Mouse (Mus musculus) adrenal gland, adult 18-20 months (tissue): ENCODE data around the gene Defa36. TPM values are rescaled to one million over a fixed set of nuclear protein-coding genes. Genes with fewer than 3 reads are reported as not detected.
"Not testable (repeated sequence)": the region's sequence is repeated elsewhere in the genome, so short reads cannot be mapped to it uniquely, and the experiment has no call there.

Source experiments
- DNase-seq, 2 experiments: peaks; one replicate each; pipeline ENCODE4 v3.0.0; 2021 to 2022; ENCODE audit warnings: low spot score in 2 of 2
- long read RNA-seq, 2 experiments: library from polyadenylated mRNA; stranded (forward); transcript quantifications; one replicate each; pipeline ENCODE4 v2.0.0; 2021
- total RNA-seq, 2 experiments: library from RNA; stranded (reverse); gene quantifications; 1 replicate in 1 of 2; 2 replicates in 1 of 2; pipeline ENCODE4 v1.2.3; 2021

Gene Defa36
- total RNA-seq: not detected
- long read RNA-seq, experiment 1: 0 reads
- long read RNA-seq, experiment 2: 0 reads

DNA sequence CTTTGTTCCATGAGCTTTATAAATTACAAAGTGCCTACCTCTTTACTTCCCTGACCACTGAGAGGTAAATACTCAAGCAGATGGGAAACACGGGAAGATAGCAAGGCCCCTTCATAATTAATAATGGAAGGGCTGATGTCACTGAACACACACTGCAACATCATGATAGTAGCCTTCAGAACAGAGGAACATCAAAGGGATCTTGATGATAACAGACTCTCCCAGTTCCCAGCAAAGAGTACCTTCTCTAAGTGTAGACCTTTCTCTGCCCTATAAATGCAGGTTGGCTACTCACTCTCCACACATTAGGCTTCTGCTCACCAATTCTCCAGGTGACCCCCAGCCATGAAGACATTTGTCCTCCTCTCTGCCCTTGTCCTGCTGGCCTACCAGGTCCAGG, at the start of gene Defa36:
TSS of gene Defa36 (plus strand) at position 301 of the 400 bp plus-strand sequence.
- DNase-seq: not testable (repeated sequence)

GRCm38 (mm10) chr8:21378215-21378614, 49.0 kb upstream of the Defa36 start, which contains the start of gene Defa2:
Gene Defa2, plus strand, starts transcription at chr8:21378515.
- DNase-seq: not testable (repeated sequence)

DNA sequence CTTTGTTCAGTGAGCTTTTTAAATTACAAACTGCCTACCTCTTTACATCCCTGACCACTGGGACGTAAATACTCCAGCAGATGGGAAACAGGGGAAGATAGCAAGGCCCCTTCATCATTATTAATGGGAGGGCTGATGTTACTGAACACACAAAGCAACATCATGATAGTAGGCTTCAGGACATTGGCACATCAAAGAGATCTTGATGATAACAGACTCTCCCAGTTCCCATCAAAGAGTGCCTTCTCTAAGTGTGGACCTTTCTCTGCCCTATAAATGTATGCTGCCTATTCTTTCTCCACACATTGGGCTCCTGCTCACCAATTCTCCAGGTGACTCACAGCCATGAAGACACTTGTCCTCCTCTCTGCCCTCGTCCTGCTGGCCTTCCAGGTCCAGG, 35.7 kb upstream of the Defa36 start, which contains the start of gene Defa33:
TSS of gene Defa33 (plus strand) at position 301 of the 400 bp plus-strand sequence.
- DNase-seq: not testable (repeated sequence)

DNA sequence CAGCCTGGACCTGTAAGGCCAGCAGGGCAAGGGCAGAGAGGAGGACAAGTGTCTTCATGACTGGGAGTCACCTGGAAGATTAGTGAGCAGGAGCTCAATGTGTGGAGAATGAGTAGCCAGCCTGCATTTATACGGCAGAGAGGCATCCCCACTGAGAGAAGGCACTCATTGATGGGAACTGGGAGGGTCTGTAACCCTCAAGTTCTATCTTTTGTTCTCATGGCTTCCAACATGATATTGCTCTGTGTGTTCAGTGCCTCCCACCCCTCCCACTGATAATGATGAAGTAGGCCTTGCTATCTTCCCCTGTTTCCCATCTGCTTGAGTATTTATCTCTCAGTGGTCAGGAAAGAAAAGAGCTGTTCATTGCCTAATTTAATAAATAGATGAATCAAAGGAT, 29.2 kb downstream of the Defa36 start, which contains the start of gene Gm7849:
TSS of gene Gm7849 (minus strand) at position 101 of the 400 bp plus-strand sequence.
- DNase-seq: not testable (repeated sequence)

Other genes starting within 250 kb of the Defa36 start
- gene Defa31, start 235.8 kb upstream of the Defa36 start, total RNA-seq: not detected
- gene Gm15293, start 225.8 kb upstream of the Defa36 start, total RNA-seq: not detected
- gene Gm15292, start 177.7 kb upstream of the Defa36 start, total RNA-seq: not detected
- gene Defa27, start 111.9 kb upstream of the Defa36 start, total RNA-seq: not detected
- not detected for gene Defa29, start 100.4 kb upstream of the Defa36 start, total RNA-seq
- gene Defa2, start 48.9 kb upstream of the Defa36 start, total RNA-seq: not detected
- not detected for gene Defa33, start 35.6 kb upstream of the Defa36 start, total RNA-seq
- gene Gm7849, start 29.1 kb downstream of the Defa36 start, total RNA-seq: not detected
- gene Defa20, start 81.8 kb downstream of the Defa36 start, total RNA-seq: not detected
- gene Defa32, start 101.6 kb downstream of the Defa36 start, total RNA-seq: not detected
- gene Defa37, start 138.0 kb downstream of the Defa36 start, total RNA-seq: not detected
- not detected for gene Defa28, start 155.6 kb downstream of the Defa36 start, total RNA-seq
- gene Gm7861, start 167.1 kb downstream of the Defa36 start, total RNA-seq: not detected
- gene Defa26, start 190.8 kb downstream of the Defa36 start, total RNA-seq: not detected
- not detected for gene Defa17, start 228.4 kb downstream of the Defa36 start, total RNA-seq
- gene Defa34, start 238.4 kb downstream of the Defa36 start, total RNA-seq: not detected